Mouse (Mus musculus): ENCODE measurements around the gene St6galnac5. TPM values are rescaled to one million over a fixed set of nuclear protein-coding genes. Genes with fewer than 3 reads are reported as not detected.

The St6galnac5 gene
- total and polyA plus RNA-seq, 2 experiments, result not detected

DNA sequence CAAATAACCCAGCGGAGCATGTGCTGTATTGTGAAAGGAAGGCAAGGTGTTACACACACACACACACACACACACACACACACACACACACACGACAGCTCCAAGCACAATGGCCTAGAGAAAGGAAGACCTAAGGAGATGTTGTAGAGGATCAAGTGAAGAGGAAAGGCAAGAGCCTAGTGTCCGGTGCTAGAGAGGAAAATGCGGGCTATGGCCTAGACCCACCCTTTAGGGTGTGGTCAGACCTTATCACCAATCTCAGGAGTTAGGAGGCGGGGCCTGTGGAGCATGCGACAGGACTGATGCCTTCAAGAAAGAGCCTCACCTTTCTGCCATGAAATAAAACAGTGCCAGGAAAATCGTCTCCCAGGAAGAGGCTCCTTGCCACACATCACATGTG lies 33.5 kb downstream of the St6galnac5 start:
- WGBS, result 87% methylated on average over 7 of the region's 7 CpGs
- no peak for DNase-seq (ENCODE audit: extremely low read depth, low read depth, low spot score)
- H3K27ac ChIP-seq (replicated peaks; ENCODE audit: insufficient read depth, low read depth, low read length), result no peak overlapping the region
- no peaks in the 10 kb centered on the region for H3K27me3 ChIP-seq (ENCODE audit: control insufficient read depth, insufficient read depth, low read length)
- no peak for TF ChIP-seq CTCF (IDR thresholded peaks at IDR 0.05; ENCODE audit: low read depth, low read length)
- no peak for TF ChIP-seq POLR2A (IDR thresholded peaks at IDR 0.05; ENCODE audit: extremely low read depth, insufficient read depth, low read length)
- no peak overlapping the region for H3K4me3 ChIP-seq (ENCODE audit: insufficient read depth, low read depth, low read length)
- H3K36me3 ChIP-seq (ENCODE audit: control insufficient read depth, insufficient read depth, low read length), result no peaks in the 10 kb centered on the region
- no peaks in the 10 kb centered on the region for H3K4me1 ChIP-seq (ENCODE audit: control insufficient read depth, insufficient read depth, low read length)
- H3K79me2 ChIP-seq (ENCODE audit: control insufficient read depth, insufficient read depth, low read length), result no peaks in the 10 kb centered on the region
- H3K9ac ChIP-seq (ENCODE audit: low read depth, low read length), result no peak overlapping the region

DNA sequence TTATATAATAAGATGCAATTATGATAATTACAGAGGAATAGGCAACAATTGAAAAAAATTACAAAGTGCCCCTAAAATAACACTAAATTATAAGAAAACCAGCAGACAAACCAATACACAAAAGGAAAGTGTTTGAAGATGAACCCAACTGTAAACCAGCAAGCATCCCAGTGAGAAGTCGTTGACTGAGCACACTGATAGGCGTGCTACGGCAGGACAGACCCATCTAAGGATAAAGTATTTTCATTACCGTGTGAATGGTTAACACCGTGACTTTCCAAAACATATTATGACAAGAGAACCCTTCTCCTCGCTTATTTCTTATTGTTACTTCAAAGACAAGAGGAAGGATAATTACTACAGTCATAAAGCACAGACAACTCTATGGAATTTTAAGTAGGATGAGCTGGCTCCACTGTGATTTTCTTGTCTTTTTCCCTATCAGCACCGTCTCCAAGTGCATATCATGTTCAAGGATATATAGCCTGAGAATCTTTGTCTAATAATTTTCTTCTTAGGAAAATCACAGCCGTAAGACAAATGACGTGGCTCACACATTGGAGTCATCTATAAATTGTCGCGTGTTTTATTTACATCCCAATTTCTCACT lies 34.9 kb downstream of the St6galnac5 start:
- no peak overlapping the region for H3K27ac ChIP-seq (replicated peaks; ENCODE audit: insufficient read depth, low read depth, low read length)
- WGBS, result 88% methylated on average over 11 of the region's 11 CpGs

DNA sequence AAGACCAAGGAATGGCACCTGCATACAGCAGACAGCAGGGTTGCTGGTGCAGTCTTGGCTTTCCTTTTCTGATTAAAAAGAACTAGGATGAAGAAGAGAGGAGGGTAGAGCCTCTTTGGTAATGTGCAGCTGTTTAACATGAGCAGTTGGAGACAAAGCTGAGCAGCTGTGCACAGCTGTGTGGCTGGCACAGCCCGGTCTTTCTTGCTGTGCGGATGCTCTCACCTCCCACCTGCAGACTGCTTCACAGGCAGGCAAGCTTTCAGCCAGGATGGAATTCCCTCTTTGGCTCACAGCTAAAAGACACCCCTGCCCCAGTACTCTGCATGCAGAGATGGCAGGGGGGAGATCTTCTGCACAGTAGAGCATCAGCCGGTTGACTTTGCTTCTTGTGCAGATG lies 37.3 kb downstream of the St6galnac5 start:
- TF ChIP-seq CTCF (IDR thresholded peaks at IDR 0.05; ENCODE audit: low read depth, low read length) (no peak), POLR2A (IDR thresholded peaks at IDR 0.05; ENCODE audit: extremely low read depth, insufficient read depth, low read length) (no peak)
- no peaks in the 10 kb centered on the region for H3K36me3 ChIP-seq (ENCODE audit: control insufficient read depth, insufficient read depth, low read length)
- 90% methylated on average over 3 of the region's 3 CpGs for WGBS
- no peaks in the 10 kb centered on the region for H3K4me1 ChIP-seq (ENCODE audit: control insufficient read depth, insufficient read depth, low read length)
- H3K27ac ChIP-seq (replicated peaks; ENCODE audit: insufficient read depth, low read depth, low read length), result no peak overlapping the region
- no peaks in the 10 kb centered on the region for H3K79me2 ChIP-seq (ENCODE audit: control insufficient read depth, insufficient read depth, low read length)
- no peak overlapping the region for H3K4me3 ChIP-seq (ENCODE audit: insufficient read depth, low read depth, low read length)
- no peak overlapping the region for H3K9ac ChIP-seq (ENCODE audit: low read depth, low read length)
- no peaks in the 10 kb centered on the region for H3K27me3 ChIP-seq (ENCODE audit: control insufficient read depth, insufficient read depth, low read length)
- DNase-seq (ENCODE audit: extremely low read depth, low read depth, low spot score), result no peak

More for the DNA sequence above, 34.9 kb downstream of the St6galnac5 start:
- Histone ChIP-seq H3K9ac (ENCODE audit: low read depth, low read length) (no peak overlapping the region), H3K36me3 (ENCODE audit: control insufficient read depth, insufficient read depth, low read length) (no peaks in the 10 kb centered on the region), H3K27me3 (ENCODE audit: control insufficient read depth, insufficient read depth, low read length) (no peaks in the 10 kb centered on the region), H3K4me1 (ENCODE audit: control insufficient read depth, insufficient read depth, low read length) (no peaks in the 10 kb centered on the region), H3K4me3 (ENCODE audit: insufficient read depth, low read depth, low read length) (no peak overlapping the region), H3K79me2 (ENCODE audit: control insufficient read depth, insufficient read depth, low read length) (no peaks in the 10 kb centered on the region)
- TF ChIP-seq CTCF (IDR thresholded peaks at IDR 0.05; ENCODE audit: low read depth, low read length) (no peak), POLR2A (IDR thresholded peaks at IDR 0.05; ENCODE audit: extremely low read depth, insufficient read depth, low read length) (no peak)
- no peak for DNase-seq (ENCODE audit: extremely low read depth, low read depth, low spot score)

DNA sequence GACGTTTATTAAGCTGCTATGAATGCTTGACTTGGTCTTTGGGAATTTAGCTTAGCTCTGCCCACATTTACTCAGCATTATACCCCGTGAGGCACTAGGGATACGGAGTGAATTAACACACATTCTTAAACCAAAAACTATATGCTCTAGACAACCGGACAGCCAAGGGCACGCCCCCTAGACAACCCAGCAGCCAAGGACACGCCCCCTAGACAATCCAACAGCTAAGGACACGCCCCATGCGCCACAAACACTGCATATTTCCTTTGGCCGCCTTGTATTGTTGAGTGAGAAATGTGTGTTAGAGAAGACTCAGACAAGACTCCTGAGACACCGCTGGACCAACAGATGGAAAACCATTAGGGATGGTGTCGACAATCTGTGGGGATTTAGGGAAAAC lies 39.1 kb downstream of the St6galnac5 start:
- no peak overlapping the region for H3K4me3 ChIP-seq (ENCODE audit: insufficient read depth, low read depth, low read length)

DNA sequence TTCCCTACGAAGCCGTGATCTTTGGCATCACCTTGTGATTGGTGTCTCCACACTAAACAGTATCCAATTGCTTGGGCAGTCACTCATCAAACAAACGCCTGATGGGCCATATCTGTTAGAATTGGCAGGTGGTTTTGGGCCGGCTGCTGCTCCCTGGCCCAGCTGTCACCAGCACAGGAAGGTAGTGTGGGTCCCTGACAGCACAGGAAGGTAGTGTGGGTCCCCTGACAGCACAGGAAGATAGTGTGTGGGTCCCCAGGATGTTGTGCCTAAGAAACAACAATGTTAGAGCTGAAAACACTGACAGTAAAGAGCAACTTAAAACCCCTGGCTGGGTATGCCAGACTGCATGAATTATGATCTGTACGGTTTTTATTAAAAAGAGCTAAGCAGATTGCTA lies 40.4 kb downstream of the St6galnac5 start:
- Histone ChIP-seq H3K36me3 (ENCODE audit: control insufficient read depth, insufficient read depth, low read length) (no peaks in the 10 kb centered on the region), H3K27ac (replicated peaks; ENCODE audit: insufficient read depth, low read depth, low read length) (no peak overlapping the region), H3K4me1 (ENCODE audit: control insufficient read depth, insufficient read depth, low read length) (no peaks in the 10 kb centered on the region), H3K4me3 (ENCODE audit: insufficient read depth, low read depth, low read length) (no peak overlapping the region), H3K27me3 (ENCODE audit: control insufficient read depth, insufficient read depth, low read length) (no peaks in the 10 kb centered on the region), H3K79me2 (ENCODE audit: control insufficient read depth, insufficient read depth, low read length) (no peaks in the 10 kb centered on the region), H3K9ac (ENCODE audit: low read depth, low read length) (no peak overlapping the region)
- no peak for TF ChIP-seq POLR2A (IDR thresholded peaks at IDR 0.05; ENCODE audit: extremely low read depth, insufficient read depth, low read length)
- no peak for TF ChIP-seq CTCF (IDR thresholded peaks at IDR 0.05; ENCODE audit: low read depth, low read length)
- WGBS, result 62% methylated on average over 5 of the region's 5 CpGs
- no peak for DNase-seq (ENCODE audit: extremely low read depth, low read depth, low spot score)

More for the DNA sequence above, 39.1 kb downstream of the St6galnac5 start:
- Histone ChIP-seq H3K27ac (replicated peaks; ENCODE audit: insufficient read depth, low read depth, low read length) (no peak overlapping the region), H3K27me3 (ENCODE audit: control insufficient read depth, insufficient read depth, low read length) (no peaks in the 10 kb centered on the region), H3K4me1 (ENCODE audit: control insufficient read depth, insufficient read depth, low read length) (no peaks in the 10 kb centered on the region), H3K79me2 (ENCODE audit: control insufficient read depth, insufficient read depth, low read length) (no peaks in the 10 kb centered on the region), H3K36me3 (ENCODE audit: control insufficient read depth, insufficient read depth, low read length) (no peaks in the 10 kb centered on the region), H3K9ac (ENCODE audit: low read depth, low read length) (no peak overlapping the region)
- DNase-seq (ENCODE audit: extremely low read depth, low read depth, low spot score), result no peak
- 73% methylated on average over 11 of the region's 11 CpGs for WGBS
- TF ChIP-seq POLR2A (IDR thresholded peaks at IDR 0.05; ENCODE audit: extremely low read depth, insufficient read depth, low read length), result no peak
- TF ChIP-seq CTCF (IDR thresholded peaks at IDR 0.05; ENCODE audit: low read depth, low read length), result no peak

DNA sequence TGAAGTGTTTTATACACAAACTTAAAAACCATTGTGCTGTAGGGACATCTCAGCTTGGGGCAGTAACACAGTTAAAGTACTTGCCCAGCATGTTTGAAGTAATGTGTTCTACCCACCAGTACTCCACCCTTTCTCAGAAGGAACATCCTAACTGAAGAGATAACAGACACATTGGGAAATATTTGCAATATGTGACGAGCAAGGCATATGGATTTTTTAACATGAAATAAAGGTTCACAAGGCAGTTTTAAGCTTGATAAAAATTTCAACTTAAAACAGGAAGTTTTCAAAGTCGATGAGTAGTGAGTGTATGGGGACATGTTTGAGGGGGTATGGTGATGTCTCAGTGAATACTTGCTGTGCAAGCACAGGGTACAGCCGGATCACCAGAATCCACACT lies 45.7 kb downstream of the St6galnac5 start:
- no peak for TF ChIP-seq POLR2A (IDR thresholded peaks at IDR 0.05; ENCODE audit: extremely low read depth, insufficient read depth, low read length)
- TF ChIP-seq CTCF (IDR thresholded peaks at IDR 0.05; ENCODE audit: low read depth, low read length), result no peak
- WGBS, result 82% methylated on average over 3 of the region's 3 CpGs
- H3K4me3 ChIP-seq (ENCODE audit: insufficient read depth, low read depth, low read length), result no peak overlapping the region
- no peaks in the 10 kb centered on the region for H3K4me1 ChIP-seq (ENCODE audit: control insufficient read depth, insufficient read depth, low read length)
- no peaks in the 10 kb centered on the region for H3K27me3 ChIP-seq (ENCODE audit: control insufficient read depth, insufficient read depth, low read length)
- DNase-seq (ENCODE audit: extremely low read depth, low read depth, low spot score), result no peak
- H3K79me2 ChIP-seq (ENCODE audit: control insufficient read depth, insufficient read depth, low read length), result no peaks in the 10 kb centered on the region
- H3K27ac ChIP-seq (replicated peaks; ENCODE audit: insufficient read depth, low read depth, low read length), result no peak overlapping the region
- no peak overlapping the region for H3K9ac ChIP-seq (ENCODE audit: low read depth, low read length)
- H3K36me3 ChIP-seq (ENCODE audit: control insufficient read depth, insufficient read depth, low read length), result no peaks in the 10 kb centered on the region

All from liver, adult 2 months (tissue).